Mouse (Mus musculus) heart, embryonic 13.5 days (tissue): ENCODE measurements around the gene Siae. TPM values are rescaled to one million over a fixed set of nuclear protein-coding genes. Genes with fewer than 3 reads are reported as not detected.
A peak's percentile ranks its signal among the peaks of the same experiment; 100 is the strongest.

Experiments
- ATAC-seq: fragments of 200-750 bp; cut with Nextera tagmentation; 2 replicates; pipeline ENCODE4 v1.8.0; 2017; ENCODE audit warnings: moderate TSS enrichment; ENCODE audit not compliant: insufficient number of reproducible peaks, low FRiP score, low TSS enrichment; ENCODE audit errors: extremely low read depth
- H3K27ac ChIP-seq: fragments of 300-500 bp; sonication (generic); replicated peaks from 2 replicates; pipeline ENCODE4 v1.5.1; 2015; ENCODE audit warnings: moderate library complexity, mild to moderate bottlenecking, inconsistent platforms
- H3K27me3 ChIP-seq: fragments of 300-500 bp; sonication (generic); replicated peaks from 2 replicates; pipeline ENCODE4 v1.6.1; 2015; ENCODE audit warnings: mild to moderate bottlenecking, inconsistent platforms
- H3K36me3 ChIP-seq: fragments of 300-500 bp; sonication (generic); 2 replicates; pipeline ENCODE4 v1.6.1; 2015; ENCODE audit warnings: mild to moderate bottlenecking, inconsistent platforms
- H3K4me1 ChIP-seq: fragments of 300-500 bp; sonication (generic); 2 replicates; pipeline ENCODE4 v1.6.1; 2015; ENCODE audit warnings: inconsistent platforms
- H3K4me2 ChIP-seq: fragments of 300-500 bp; sonication (generic); 2 replicates; pipeline ENCODE4 v1.6.1; 2015; ENCODE audit warnings: inconsistent platforms, mild to moderate bottlenecking, moderate library complexity
- H3K4me3 ChIP-seq: fragments of 300-500 bp; sonication (generic); 2 replicates; pipeline ENCODE4 v1.5.1; 2015; ENCODE audit warnings: moderate library complexity, mild to moderate bottlenecking, inconsistent platforms
- H3K9ac ChIP-seq: fragments of 300-500 bp; sonication (generic); 2 replicates; pipeline ENCODE4 v1.6.1; 2015; ENCODE audit warnings: inconsistent platforms, mild to moderate bottlenecking, moderate library complexity
- H3K9me3 ChIP-seq: fragments of 300-500 bp; sonication (generic); 2 replicates; pipeline ENCODE4 v1.6.1; 2016; ENCODE audit warnings: inconsistent platforms
- WGBS: fragments of 180-500 bp; shearing (Covaris S2); methylation state at CpG from one replicate; pipeline ENCODE4 v1.1.7; 2015; ENCODE audit warnings: mixed read lengths; 5-methylcytosine and 5-hydroxymethylcytosine counted together
- polyA plus RNA-seq: library from polyadenylated mRNA; unstranded; fragments of >200 nt; fragmentation: Nextera tagmentation; extraction: Ambion mirVana; gene quantifications from 2 replicates; pipeline ENCODE4 v1.2.1, GENCODE M21; 2015

Gene Siae
- polyA plus RNA-seq, 1 experiment from 2014 or later: 9.6 TPM

- ATAC-seq: no peak
- Histone ChIP-seq H3K36me3 (no peaks in the 10 kb centered on the region), H3K4me1 (no peaks in the 10 kb centered on the region), H3K9me3 (no peaks in the 10 kb centered on the region), H3K27ac (no peak overlapping the region), H3K9ac (no peak overlapping the region), H3K27me3 (no peaks in the 10 kb centered on the region), H3K4me2 (no peak overlapping the region), H3K4me3 (no peak overlapping the region)
- WGBS: 71% methylated on average over 4 of the region's 4 CpGs
Observed at GRCm38 (mm10) chr9:37586718-37587117, 31.2 kb downstream of the Siae start.

GRCm38 (mm10) chr9:37590381-37590780, 34.9 kb downstream of the Siae start:
- H3K4me2 ChIP-seq: no peak overlapping the region
- ATAC-seq: no peak
- H3K27me3 ChIP-seq: no peaks in the 10 kb centered on the region
- no peak overlapping the region for H3K9ac ChIP-seq
- H3K27ac ChIP-seq: no peak overlapping the region
- no peaks in the 10 kb centered on the region for H3K9me3 ChIP-seq
- H3K4me1 ChIP-seq: 0 out of 2 replicates have a peak, but pooled peaks cover 2% of the 10 kb centered on the region
- WGBS: 74% methylated on average over 4 of the region's 4 CpGs
- H3K4me3 ChIP-seq: no peak overlapping the region
- no peaks in the 10 kb centered on the region for H3K36me3 ChIP-seq

DNA sequence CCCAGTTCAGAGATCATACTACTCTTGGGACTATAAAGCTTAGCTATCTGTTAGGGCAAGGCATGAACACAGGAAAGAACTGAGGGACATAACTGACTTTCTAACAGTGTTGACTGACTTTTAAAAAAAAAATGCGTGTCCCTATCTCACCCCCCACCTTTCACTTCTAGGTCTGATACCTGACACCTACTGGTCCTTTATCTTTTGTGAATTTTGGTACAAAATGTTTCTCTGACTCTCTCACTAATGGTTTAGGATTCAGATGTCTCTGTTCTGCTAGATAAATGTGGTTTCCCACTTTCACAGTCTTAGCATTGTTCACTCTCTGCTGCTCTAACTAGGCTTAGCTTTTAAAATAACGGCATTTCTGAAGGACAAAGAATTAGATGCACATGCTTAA, 36.5 kb downstream of the Siae start:
- no peaks in the 10 kb centered on the region for H3K27me3 ChIP-seq
- H3K4me2 ChIP-seq: no peak overlapping the region
- no peaks in the 10 kb centered on the region for H3K9me3 ChIP-seq
- ATAC-seq: no peak
- no peak overlapping the region for H3K9ac ChIP-seq
- H3K36me3 ChIP-seq: no peaks in the 10 kb centered on the region
- H3K4me1 ChIP-seq: 0 out of 2 replicates have a peak, but pooled peaks cover 2% of the 10 kb centered on the region
- WGBS: 66% methylated on average over 2 of the region's 2 CpGs
- no peak overlapping the region for H3K4me3 ChIP-seq
- H3K27ac ChIP-seq: no peak overlapping the region

DNA sequence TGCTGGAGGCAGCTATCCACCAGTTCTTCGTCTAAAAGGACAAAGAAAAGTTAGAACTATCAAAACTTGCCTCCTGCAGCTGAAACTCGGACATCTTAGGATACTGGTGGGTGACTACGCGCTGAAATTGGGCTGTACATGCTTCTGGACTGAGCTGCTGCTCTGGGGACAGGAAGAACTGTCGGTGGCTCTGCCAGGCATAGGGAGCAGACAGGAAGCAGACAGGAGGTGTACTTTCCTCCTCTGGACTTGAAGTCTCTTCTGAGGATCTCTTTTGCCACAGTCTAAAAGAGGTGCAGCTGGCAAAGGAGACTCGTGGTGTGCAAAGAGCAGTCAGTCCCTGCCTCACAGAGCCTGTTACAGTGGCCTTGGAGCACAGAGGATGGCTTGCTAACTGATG, 37.1 kb downstream of the Siae start:
- 50% methylated on average over 6 of the region's 6 CpGs for WGBS
- Histone ChIP-seq H3K4me1 (0 out of 2 replicates have a peak, but pooled peaks cover 2% of the 10 kb centered on the region), H3K9ac (no peak overlapping the region), H3K27me3 (no peaks in the 10 kb centered on the region), H3K9me3 (no peaks in the 10 kb centered on the region), H3K4me2 (no peak overlapping the region), H3K4me3 (no peak overlapping the region), H3K27ac (no peak overlapping the region), H3K36me3 (no peaks in the 10 kb centered on the region)
- ATAC-seq: no peak

DNA sequence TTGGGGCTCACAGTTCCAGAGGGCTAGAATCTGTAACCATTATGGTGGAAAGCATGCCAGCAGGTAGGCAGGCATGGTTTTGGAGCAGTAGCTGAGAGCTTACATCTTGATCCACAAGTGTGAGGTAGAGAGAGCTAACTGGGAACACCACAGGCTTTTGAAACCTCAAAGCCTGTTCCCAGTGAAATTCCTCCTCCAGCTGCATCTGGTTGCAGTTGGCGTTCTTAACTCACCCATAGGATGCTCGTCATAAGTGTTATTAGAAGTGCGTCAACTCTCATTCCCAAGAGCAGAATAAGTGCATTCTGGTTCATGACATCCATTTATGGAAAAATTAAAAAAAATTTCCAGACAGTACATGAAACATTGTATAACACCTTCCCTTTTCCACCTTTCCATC, 38.2 kb downstream of the Siae start:
- Histone ChIP-seq H3K4me3 (no peak overlapping the region), H3K4me2 (no peak overlapping the region), H3K36me3 (no peaks in the 10 kb centered on the region), H3K27me3 (no peaks in the 10 kb centered on the region), H3K9ac (no peak overlapping the region), H3K27ac (no peak overlapping the region), H3K9me3 (no peaks in the 10 kb centered on the region), H3K4me1 (0 out of 2 replicates have a peak, but pooled peaks cover 2% of the 10 kb centered on the region)
- no peak for ATAC-seq
- 84% methylated on average over 3 of the region's 3 CpGs for WGBS

GRCm38 (mm10) chr9:37595570-37595969, 40.1 kb downstream of the Siae start:
- ATAC-seq: no peak
- no peak overlapping the region for H3K4me3 ChIP-seq
- no peak overlapping the region for H3K27ac ChIP-seq
- no peaks in the 10 kb centered on the region for H3K27me3 ChIP-seq
- no peak overlapping the region for H3K9ac ChIP-seq
- H3K9me3 ChIP-seq: no peaks in the 10 kb centered on the region
- no peak overlapping the region for H3K4me2 ChIP-seq
- WGBS: 67% methylated on average over 1 of the region's 1 CpGs
- H3K4me1 ChIP-seq: 0 out of 2 replicates have a peak, but pooled peaks cover 2% of the 10 kb centered on the region
- H3K36me3 ChIP-seq: no peaks in the 10 kb centered on the region

GRCm38 (mm10) chr9:37598637-37599036, 43.1 kb downstream of the Siae start:
- Histone ChIP-seq H3K9me3 (no peaks in the 10 kb centered on the region), H3K4me2 (no peak overlapping the region), H3K27me3 (no peaks in the 10 kb centered on the region), H3K4me3 (no peak overlapping the region), H3K9ac (no peak overlapping the region), H3K36me3 (no peaks in the 10 kb centered on the region), H3K4me1 (no peaks in the 10 kb centered on the region), H3K27ac (no peak overlapping the region)
- WGBS: 82% methylated on average over 2 of the region's 2 CpGs
- no peak for ATAC-seq

DNA sequence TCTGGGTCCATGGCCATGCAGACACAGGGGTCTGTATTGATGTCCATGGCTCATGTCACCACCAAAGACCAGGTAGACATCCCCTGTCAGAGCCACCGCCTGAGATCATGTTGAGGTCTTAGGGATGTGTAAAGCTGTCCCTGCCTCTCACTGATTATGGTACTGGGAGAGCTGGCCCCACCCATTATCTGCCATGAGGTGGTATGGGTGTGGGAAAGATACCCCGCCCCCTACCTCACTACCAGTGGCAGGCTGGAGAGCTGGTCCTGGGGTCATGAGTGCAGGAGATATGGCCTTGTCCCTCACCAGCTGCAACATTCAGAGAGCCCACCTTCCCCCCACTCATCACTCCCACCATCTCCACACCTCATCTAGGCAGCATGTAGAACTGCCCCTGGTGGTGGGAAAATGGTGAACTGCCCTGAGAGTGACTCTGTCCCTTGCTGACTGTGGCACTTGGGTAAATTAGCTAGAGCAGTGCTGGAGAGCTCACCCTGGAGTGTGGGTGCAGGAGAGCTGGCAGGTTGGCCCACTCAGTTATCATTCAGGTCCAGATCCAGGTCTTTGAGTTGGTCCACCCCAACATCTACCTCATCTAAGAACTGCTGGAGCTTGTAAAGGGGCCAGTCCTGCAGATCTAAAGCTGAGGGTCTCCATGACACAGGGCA, 45.2 kb downstream of the Siae start:
- Histone ChIP-seq H3K4me2 (no peak overlapping the region), H3K4me3 (no peak overlapping the region), H3K9me3 (no peaks in the 10 kb centered on the region), H3K4me1 (no peaks in the 10 kb centered on the region), H3K27me3 (no peaks in the 10 kb centered on the region), H3K9ac (no peak overlapping the region), H3K27ac (no peak overlapping the region), H3K36me3 (no peaks in the 10 kb centered on the region)
- WGBS: 81% methylated on average over 2 of the region's 2 CpGs
- no peak for ATAC-seq

DNA sequence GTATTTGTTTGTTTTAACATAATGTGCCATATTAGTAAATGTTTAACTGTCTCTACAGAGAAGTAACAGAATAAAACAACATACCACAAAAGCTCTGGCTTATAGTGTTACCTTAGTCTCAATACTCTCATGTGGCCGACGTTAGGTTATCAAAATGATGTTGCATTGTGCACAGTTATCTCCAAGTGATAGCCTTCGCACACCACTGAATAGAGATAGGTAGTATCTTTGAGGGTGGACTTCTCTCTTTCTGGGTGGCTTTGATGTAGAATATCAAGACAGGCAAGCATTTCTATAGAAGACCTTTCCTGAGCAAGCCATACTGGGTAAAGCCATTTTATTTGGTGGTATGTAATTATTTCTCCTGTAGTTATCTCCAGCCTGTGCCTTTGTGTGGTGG, 49.6 kb downstream of the Siae start:
- H3K4me3 ChIP-seq: no peak overlapping the region
- H3K9ac ChIP-seq: no peak overlapping the region
- no peak overlapping the region for H3K4me2 ChIP-seq
- H3K9me3 ChIP-seq: no peaks in the 10 kb centered on the region
- H3K27me3 ChIP-seq: no peaks in the 10 kb centered on the region
- no peaks in the 10 kb centered on the region for H3K36me3 ChIP-seq
- 57% methylated on average over 3 of the region's 3 CpGs for WGBS
- no peak overlapping the region for H3K27ac ChIP-seq
- no peak for ATAC-seq
- no peaks in the 10 kb centered on the region for H3K4me1 ChIP-seq

DNA sequence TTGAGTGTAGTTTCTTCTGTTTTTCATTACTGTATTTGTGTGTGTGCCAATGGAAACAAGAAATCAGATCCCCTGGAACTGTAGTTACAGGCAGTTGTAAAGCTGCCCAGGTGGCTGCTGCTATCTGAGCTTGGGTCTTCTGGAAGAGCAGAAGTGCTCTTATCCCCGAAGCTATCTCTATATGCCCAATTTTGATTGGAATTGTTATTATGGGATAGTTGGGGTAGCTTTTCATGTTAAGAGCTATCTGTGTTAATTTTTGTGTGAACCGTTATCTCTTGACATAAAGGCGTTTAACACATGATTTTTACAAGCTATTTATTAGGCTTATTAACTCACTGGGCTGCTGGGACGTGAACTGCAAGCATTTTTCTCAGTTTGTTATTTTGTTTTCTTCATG, 54.1 kb downstream of the Siae start:
- WGBS: 66% methylated on average over 4 of the region's 4 CpGs
- no peak overlapping the region for H3K4me3 ChIP-seq
- ATAC-seq: no peak

DNA sequence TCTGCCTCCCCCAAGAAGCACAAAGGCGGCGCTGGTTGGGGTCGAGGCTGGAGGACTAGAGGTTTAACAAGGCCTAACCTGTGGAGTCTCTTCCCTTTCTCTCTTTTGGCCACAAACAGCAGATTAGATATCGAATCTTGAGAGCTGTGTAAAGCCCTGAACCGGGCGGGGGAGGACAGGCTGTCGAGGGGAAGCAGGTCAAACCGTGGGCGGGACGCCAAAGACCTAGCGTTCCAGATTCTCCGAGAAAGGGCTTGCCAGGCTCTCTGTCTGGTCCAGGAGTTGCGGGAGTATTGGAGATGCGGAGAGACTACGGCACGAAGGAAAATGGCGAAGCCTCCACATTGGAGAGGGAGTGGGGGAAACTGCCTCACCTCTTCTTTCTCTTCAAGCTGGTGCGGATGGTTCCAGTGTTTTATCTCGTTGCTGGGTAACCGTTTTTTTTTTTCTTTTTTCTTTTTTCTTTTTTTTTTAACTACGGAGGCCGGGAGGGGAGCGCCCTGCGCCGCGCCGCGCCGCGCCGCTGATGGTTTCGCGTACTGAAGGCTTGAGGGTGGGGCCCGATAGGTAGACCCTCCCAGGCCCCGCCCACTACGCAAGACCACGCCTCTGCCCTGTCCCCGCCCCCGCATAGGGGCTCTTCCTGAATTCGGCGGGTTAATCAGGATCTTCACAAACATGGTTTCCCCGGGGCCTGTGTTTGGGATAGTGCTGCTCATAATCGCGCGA, 57.8 kb downstream of the Siae start, which contains the start of gene Spa17:
TSS of gene Spa17 (minus strand) at position 541 of the 729 bp plus-strand sequence.
- ATAC-seq: peak; percentile 93
- Histone ChIP-seq H3K4me2 (peak within 1 kb of the TSS; percentile 74), H3K4me1 (peaks cover 12% of the 10 kb centered on the region), H3K36me3 (no peaks in the 10 kb centered on the region), H3K27ac (peak within 1 kb of the TSS; percentile 71), H3K27me3 (no peaks in the 10 kb centered on the region; the same call in 1 of the 2 replicates), H3K9ac (peak within 1 kb of the TSS; percentile 87), H3K9me3 (no peaks in the 10 kb centered on the region), H3K4me3 (peak within 1 kb of the TSS; percentile 69)
- WGBS: under 1% methylated on average over 45 of the region's 45 CpGs

More for the DNA sequence above, 54.1 kb downstream of the Siae start:
- no peaks in the 10 kb centered on the region for H3K27me3 ChIP-seq
- peaks cover 12% of the 10 kb centered on the region for H3K4me1 ChIP-seq
- H3K27ac ChIP-seq: no peak overlapping the region
- no peak overlapping the region for H3K4me2 ChIP-seq
- H3K36me3 ChIP-seq: no peaks in the 10 kb centered on the region
- no peaks in the 10 kb centered on the region for H3K9me3 ChIP-seq
- no peak overlapping the region for H3K9ac ChIP-seq
